Mouse (Mus musculus) retina, adult 2 months (tissue): Measurements from ENCODE around the gene Ubtd2.
"Not testable (repeated sequence)": the region's sequence is repeated elsewhere in the genome, so short reads cannot be mapped to it uniquely, and the experiment has no call there.

Experiments
- DNase-seq: peaks from one replicate; pipeline ENCODE4 v3.0.0-alpha.2; 2012; ENCODE audit warnings: low read depth, low spot score

The Ubtd2 gene

GRCm38 (mm10) chr11:32464282-32464681, 9.1 kb downstream of the Ubtd2 start:
- no peak for DNase-seq

GRCm38 (mm10) chr11:32471925-32472324, 16.8 kb downstream of the Ubtd2 start:
- no peak for DNase-seq

GRCm38 (mm10) chr11:32474725-32475124, 19.6 kb downstream of the Ubtd2 start:
- DNase-seq = no peak

- no peak for DNase-seq
These were observed 20.5 kb downstream of the Ubtd2 start for GRCm38 (mm10) chr11:32475487-32476236.

- no peak for DNase-seq
These were observed 26.4 kb downstream of the Ubtd2 start for GRCm38 (mm10) chr11:32481525-32481924.

GRCm38 (mm10) chr11:32485290-32485689, 30.1 kb downstream of the Ubtd2 start:
- no peak for DNase-seq

- no peak for DNase-seq
These were observed 31.5 kb downstream of the Ubtd2 start for GRCm38 (mm10) chr11:32486621-32487020.

- no peak for DNase-seq
These were observed 32.3 kb downstream of the Ubtd2 start for GRCm38 (mm10) chr11:32487501-32487900.

GRCm38 (mm10) chr11:32488344-32488743, 33.2 kb downstream of the Ubtd2 start:
- DNase-seq = no peak

- no peak for DNase-seq
These were observed 33.9 kb downstream of the Ubtd2 start for GRCm38 (mm10) chr11:32488808-32489670.

- DNase-seq = no peak
These were observed 35.9 kb downstream of the Ubtd2 start for GRCm38 (mm10) chr11:32491079-32491478.

GRCm38 (mm10) chr11:32493312-32493711, 38.1 kb downstream of the Ubtd2 start:
- no peak for DNase-seq

GRCm38 (mm10) chr11:32495283-32495682, 40.1 kb downstream of the Ubtd2 start:
- no peak for DNase-seq

GRCm38 (mm10) chr11:32498757-32499535, 43.8 kb downstream of the Ubtd2 start:
- no peak for DNase-seq

GRCm38 (mm10) chr11:32499931-32500330, 44.8 kb downstream of the Ubtd2 start:
- no peak for DNase-seq

GRCm38 (mm10) chr11:32503711-32504110, 48.5 kb downstream of the Ubtd2 start:
- DNase-seq = no peak

GRCm38 (mm10) chr11:32505091-32505739, 50.0 kb downstream of the Ubtd2 start:
- no peak for DNase-seq

- no peak for DNase-seq
These were observed 55.8 kb downstream of the Ubtd2 start for GRCm38 (mm10) chr11:32510930-32511329.

- DNase-seq = not testable (repeated sequence)
These were observed 59.7 kb downstream of the Ubtd2 start for GRCm38 (mm10) chr11:32514853-32515252.

GRCm38 (mm10) chr11:32516091-32516490, 60.9 kb downstream of the Ubtd2 start:
- no peak for DNase-seq

GRCm38 (mm10) chr11:32516916-32517712, 61.9 kb downstream of the Ubtd2 start:
- DNase-seq = no peak
